Mouse (Mus musculus) testis, adult 2 months (tissue): Measurements from ENCODE around the gene Rccd1. TPM values are rescaled to one million over a fixed set of nuclear protein-coding genes. Genes with fewer than 3 reads are reported as not detected.
A peak's percentile ranks its signal among the peaks of the same experiment; 100 is the strongest.

Experiments
- H3K27ac ChIP-seq: fragments of 200-500 bp; 2 replicates; pipeline ENCODE4 v1.5.1; 2012; ENCODE audit warnings: low read depth, low read length; ENCODE audit not compliant: control insufficient read depth, insufficient read depth
- H3K27me3 ChIP-seq: fragments of 200-500 bp; 2 replicates; pipeline ENCODE4 v1.6.1; 2012; ENCODE audit warnings: mild to moderate bottlenecking, low read length, moderate library complexity; ENCODE audit not compliant: control insufficient read depth, insufficient read depth
- H3K36me3 ChIP-seq: fragments of 200-500 bp; 2 replicates; pipeline ENCODE4 v1.6.1; 2012; ENCODE audit warnings: mild to moderate bottlenecking, low read length; ENCODE audit not compliant: control insufficient read depth, insufficient read depth
- H3K4me1 ChIP-seq: fragments of 200-500 bp; 2 replicates; pipeline ENCODE4 v1.6.1; 2012; ENCODE audit warnings: low read length; ENCODE audit not compliant: control insufficient read depth, insufficient read depth
- H3K4me3 ChIP-seq: fragments of 200-500 bp; 2 replicates; pipeline ENCODE4 v1.5.1; 2012; ENCODE audit warnings: low read depth, mild to moderate bottlenecking, low read length, moderate library complexity, mixed read lengths; ENCODE audit not compliant: control insufficient read depth
- CTCF ChIP-seq: fragments of 200-500 bp; IDR thresholded peaks from 2 replicates; pipeline ENCODE4 v1.5.1; 2012; ENCODE audit warnings: low read depth, mild to moderate bottlenecking, inconsistent platforms, low read length, moderate library complexity; ENCODE audit not compliant: control insufficient read depth, insufficient read depth, insufficient replicate concordance
- POLR2A ChIP-seq: fragments of 200-500 bp; IDR thresholded peaks from 2 replicates; pipeline ENCODE4 v1.6.1; 2012; ENCODE audit warnings: low read depth, mild to moderate bottlenecking, inconsistent platforms, low read length, moderate library complexity; ENCODE audit not compliant: control insufficient read depth
- polyA plus RNA-seq: library from polyadenylated mRNA; depleted of rRNA; stranded (reverse); fragments of >200 nt; gene quantifications from 2 replicates; pipeline ENCODE4 v1.2.3, GENCODE M21; 2012

Rccd1 gene
- polyA plus RNA-seq, 1 experiment: 5.6 TPM

DNA sequence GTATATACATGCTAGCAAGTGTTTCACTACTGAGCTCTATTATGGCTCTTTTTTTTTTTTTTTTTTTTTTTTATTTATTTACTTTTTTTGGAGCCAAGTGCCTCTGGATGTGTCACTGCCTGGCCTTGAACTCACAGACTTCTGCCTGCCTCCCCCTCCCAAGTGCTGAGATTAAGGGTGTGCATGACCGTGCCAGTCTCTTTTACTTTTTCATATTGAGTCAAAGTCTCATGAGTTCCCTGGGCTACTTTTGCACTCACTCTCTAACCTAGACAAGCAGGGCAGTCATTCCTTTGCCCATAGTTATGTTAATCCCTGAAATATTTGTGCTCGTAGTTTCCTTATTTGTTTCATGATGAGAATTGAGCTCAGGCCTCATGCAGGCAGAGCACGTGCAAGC lies 42.6 kb downstream of the Rccd1 start:
- Histone ChIP-seq H3K4me3 (no peak overlapping the region), H3K4me1 (no peaks in the 10 kb centered on the region), H3K27ac (no peak overlapping the region), H3K27me3 (no peaks in the 10 kb centered on the region), H3K36me3 (no peaks in the 10 kb centered on the region; the same call in 1 of the 2 replicates)
- TF ChIP-seq POLR2A (no peak), CTCF (no peak)

GRCm38 (mm10) chr7:80280998-80281397 lies 43.3 kb downstream of the Rccd1 start:
- Histone ChIP-seq H3K4me3 (no peak overlapping the region), H3K4me1 (no peaks in the 10 kb centered on the region), H3K27ac (no peak overlapping the region), H3K36me3 (peaks cover 2% of the 10 kb centered on the region), H3K27me3 (no peaks in the 10 kb centered on the region)
- TF ChIP-seq POLR2A (no peak), CTCF (no peak)

- no peak overlapping the region for H3K27ac ChIP-seq
- no peaks in the 10 kb centered on the region for H3K4me1 ChIP-seq
- H3K4me3 ChIP-seq: no peak overlapping the region
- TF ChIP-seq CTCF (no peak), POLR2A (no peak)
- H3K36me3 ChIP-seq: peaks cover 2% of the 10 kb centered on the region
- no peaks in the 10 kb centered on the region for H3K27me3 ChIP-seq
Measured at GRCm38 (mm10) chr7:80280032-80280431, 44.2 kb downstream of the Rccd1 start.

GRCm38 (mm10) chr7:80276374-80276773 lies 47.9 kb downstream of the Rccd1 start:
- Histone ChIP-seq H3K4me3 (no peak overlapping the region), H3K36me3 (peaks cover 2% of the 10 kb centered on the region), H3K27ac (no peak overlapping the region), H3K4me1 (no peaks in the 10 kb centered on the region), H3K27me3 (no peaks in the 10 kb centered on the region)
- no peak for TF ChIP-seq CTCF

DNA sequence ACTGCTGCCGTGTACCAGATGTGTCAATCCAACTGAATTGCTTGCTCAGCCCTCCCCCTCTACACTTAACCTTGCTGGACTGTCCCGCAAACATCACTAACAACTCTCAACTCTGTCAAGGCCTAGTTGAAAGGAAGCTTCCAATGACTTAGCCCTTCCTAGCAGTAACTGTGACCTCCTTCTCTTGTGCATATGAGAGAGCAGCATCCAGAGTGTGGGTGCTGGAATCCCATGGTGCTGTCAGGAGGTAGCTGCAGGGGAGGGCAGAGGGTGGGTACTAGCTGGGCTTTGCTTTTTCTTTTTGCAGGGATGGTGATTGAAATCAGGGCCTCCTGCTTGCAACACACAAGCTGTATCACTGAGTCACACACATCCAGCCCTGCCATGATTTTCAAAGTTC lies 50.8 kb downstream of the Rccd1 start:
- no peak for TF ChIP-seq POLR2A
- no peak for TF ChIP-seq CTCF
- no peaks in the 10 kb centered on the region for H3K27me3 ChIP-seq
- peaks cover 6% of the 10 kb centered on the region; the same call in 1 of the 2 replicates for H3K4me1 ChIP-seq
- no peak overlapping the region for H3K4me3 ChIP-seq
- no peak overlapping the region for H3K27ac ChIP-seq
- H3K36me3 ChIP-seq: peaks cover 2% of the 10 kb centered on the region

DNA sequence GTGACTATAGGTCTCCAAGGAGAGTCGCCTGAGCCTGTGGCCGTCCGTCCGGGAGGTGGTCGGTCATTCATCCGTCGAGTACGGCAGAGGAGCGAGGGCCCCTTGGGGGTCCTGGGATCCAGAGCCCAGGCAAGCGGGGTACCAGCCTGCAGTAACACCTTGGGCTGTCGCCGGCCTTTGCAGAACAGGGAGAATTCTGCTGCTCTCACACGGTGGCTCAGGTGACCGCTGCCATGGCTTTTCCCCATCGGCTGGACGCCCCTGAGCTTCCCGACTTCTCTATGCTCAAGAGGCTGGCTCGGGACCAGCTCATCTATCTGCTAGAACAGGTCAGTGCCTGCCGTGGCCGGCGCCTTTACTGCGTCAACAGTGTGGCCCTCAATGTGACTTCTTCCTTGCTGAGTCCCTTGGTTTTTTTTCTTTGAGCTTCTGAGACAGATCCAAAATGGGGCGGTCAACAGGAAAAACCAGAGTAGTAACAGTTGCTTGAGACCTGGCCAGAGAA lies 54.5 kb downstream of the Rccd1 start:
- peak overlapping the region; percentile 76 for H3K27ac ChIP-seq
- peak; percentile 3; the same call in 1 of the 2 replicates for TF ChIP-seq POLR2A
- no peak for TF ChIP-seq CTCF
- peak overlapping the region; percentile 96 for H3K4me3 ChIP-seq
- H3K27me3 ChIP-seq: no peaks in the 10 kb centered on the region
- H3K36me3 ChIP-seq: peaks cover 1% of the 10 kb centered on the region; the same call in 1 of the 2 replicates
- peaks cover 6% of the 10 kb centered on the region; the same call in 1 of the 2 replicates for H3K4me1 ChIP-seq

DNA sequence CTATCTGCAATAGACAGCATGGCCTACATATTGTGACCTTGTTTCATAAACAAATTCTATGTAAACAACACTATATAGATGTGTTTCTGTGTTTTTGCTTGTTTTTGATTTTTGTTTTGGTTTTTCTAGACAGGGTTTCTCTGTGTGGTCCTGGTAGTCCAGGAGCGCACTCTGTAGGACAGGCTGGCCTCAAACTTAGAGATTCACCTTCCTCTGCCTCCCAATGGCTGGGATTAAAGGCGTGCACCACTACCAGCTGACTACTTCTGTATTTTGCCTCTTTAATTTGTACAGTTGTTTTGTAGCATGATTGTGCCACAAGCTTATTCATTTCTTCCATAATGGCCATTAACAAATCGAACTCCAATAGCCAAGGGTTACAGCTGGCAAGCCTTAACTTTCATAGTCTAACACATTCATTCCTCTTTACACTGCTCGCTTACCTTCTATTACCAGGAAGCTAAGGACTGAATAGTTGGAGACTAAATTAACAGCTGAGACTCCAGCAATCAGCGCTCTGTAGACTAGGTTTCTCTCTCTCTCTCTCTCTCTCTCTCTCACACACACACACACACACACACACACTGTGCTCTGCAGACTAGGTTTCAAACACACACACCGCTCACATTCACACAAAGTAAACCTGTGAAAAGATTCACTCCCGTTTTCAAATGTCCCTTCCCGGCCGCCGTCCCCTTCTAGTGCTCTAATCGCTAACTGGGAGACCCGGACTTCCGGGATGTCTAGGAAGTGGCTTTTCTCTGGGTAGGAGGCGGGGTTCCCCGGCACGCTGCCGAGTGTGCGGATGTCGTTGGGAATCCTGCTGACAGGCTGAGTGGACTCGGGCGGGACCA lies 55.1 kb downstream of the Rccd1 start, which contains the start of gene Vps33b:
TSS of gene Vps33b (plus strand) at position 753 of the 854 bp plus-strand sequence.
- Histone ChIP-seq H3K27me3 (no peaks in the 10 kb centered on the region), H3K36me3 (peaks cover 2% of the 10 kb centered on the region; the same call in 1 of the 2 replicates), H3K4me3 (peak within 1 kb of the TSS; percentile 96), H3K27ac (peak within 1 kb of the TSS; percentile 76), H3K4me1 (peaks cover 6% of the 10 kb centered on the region; the same call in 1 of the 2 replicates)
- TF ChIP-seq POLR2A (peak; percentile 63), CTCF (no peak)

GRCm38 (mm10) chr7:80267764-80268163 lies 56.5 kb downstream of the Rccd1 start:
- Histone ChIP-seq H3K4me1 (peaks cover 6% of the 10 kb centered on the region; the same call in 1 of the 2 replicates), H3K27ac (no peak overlapping the region), H3K36me3 (peaks cover 2% of the 10 kb centered on the region; the same call in 1 of the 2 replicates), H3K4me3 (no peak overlapping the region), H3K27me3 (no peaks in the 10 kb centered on the region)
- TF ChIP-seq POLR2A (no peak), CTCF (no peak)
